Mouse (Mus musculus) retina, embryonic 14.5 days (tissue): ENCODE results near the gene Fut7.
A peak's percentile ranks its signal among the peaks of the same experiment; 100 is the strongest.

ENCODE experiments used
- DNase-seq: peaks from one replicate; pipeline ENCODE4 v3.0.0-alpha.2; 2015; ENCODE audit warnings: low spot score

The Fut7 gene

DNA sequence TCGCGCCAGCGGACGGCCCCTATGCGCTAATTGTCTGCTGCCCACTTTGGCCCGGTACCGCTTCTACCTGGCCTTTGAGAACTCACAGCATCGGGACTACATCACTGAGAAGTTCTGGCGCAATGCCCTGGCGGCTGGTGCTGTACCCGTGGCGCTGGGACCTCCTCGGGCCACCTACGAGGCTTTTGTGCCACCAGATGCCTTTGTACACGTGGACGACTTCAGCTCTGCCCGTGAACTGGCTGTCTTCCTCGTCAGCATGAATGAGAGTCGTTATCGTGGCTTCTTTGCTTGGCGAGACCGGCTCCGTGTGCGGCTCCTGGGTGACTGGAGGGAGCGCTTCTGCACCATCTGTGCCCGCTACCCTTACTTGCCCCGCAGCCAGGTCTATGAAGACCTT, 2.4 kb downstream of the Fut7 start:
- DNase-seq = no peak

DNA sequence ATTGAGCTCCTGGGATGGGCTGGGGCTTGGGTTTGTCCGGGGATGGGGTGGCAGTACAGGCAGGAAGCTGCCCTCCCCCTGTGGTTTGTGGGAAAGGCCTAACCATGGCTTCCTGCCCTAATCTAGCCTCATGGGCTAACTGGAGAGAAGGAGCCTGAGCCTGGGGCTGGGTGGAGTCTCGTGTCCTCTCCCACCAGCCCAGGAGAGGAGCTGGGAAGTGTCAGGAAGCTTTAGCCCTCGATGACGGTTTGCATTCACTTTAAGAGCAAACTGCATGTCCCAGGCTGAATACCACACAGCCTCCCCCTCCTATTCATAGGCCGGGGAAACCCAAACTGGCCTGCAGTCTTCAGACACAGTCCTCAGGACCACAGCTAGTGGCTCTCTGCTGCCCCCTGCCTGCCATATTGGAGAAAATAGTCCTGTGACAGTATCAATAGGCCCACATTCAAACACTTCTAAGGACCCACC, 3.7 kb downstream of the Fut7 start:
- peak; percentile 93 for DNase-seq

GRCm38 (mm10) chr2:25427256-25427655, 4.2 kb downstream of the Fut7 start:
- DNase-seq = no peak

GRCm38 (mm10) chr2:25428442-25429236, 5.6 kb downstream of the Fut7 start, which contains the start of gene Abca2:
Gene Abca2, plus strand, starts transcription at chr2:25428703.
- DNase-seq = peak; percentile 97

DNA sequence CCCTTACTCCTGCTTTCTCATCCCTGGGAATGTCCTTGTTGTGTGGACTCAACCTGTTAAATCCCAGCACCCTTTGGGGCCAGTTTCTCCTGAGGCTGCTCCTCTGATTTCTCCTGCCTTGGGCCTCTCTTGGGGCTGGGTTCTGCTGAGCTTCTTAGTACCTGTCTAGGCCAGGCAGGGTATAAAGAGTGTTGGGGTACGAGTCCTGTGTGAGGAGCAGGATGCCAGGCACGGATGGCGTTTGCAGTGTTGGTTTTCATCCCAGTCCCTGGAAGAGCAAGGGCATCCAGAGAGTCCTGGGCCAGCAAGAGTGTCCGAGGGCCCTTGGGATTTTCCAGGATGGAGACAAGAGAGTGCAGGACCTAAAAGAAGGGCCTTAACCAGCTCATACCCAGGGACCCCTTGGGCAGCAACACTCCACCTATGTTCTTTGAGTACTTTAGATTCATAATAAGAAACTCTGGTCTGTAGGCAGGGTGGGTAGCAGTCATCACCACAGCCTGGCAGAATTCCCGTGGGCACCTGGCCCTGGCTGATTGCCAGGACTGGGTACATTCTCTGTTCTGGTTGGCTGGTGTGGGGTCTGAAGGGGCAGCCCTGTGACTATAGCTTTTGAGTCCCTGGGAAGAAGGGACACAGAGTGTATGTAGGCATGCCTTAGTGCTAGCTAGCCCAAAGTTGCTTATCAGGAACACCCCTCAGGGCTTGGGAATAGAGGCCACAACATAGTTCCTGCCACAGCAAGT, 6.5 kb downstream of the Fut7 start:
- DNase-seq = no peak

- peak; percentile 32 for DNase-seq
Observed at GRCm38 (mm10) chr2:25430395-25431233, 7.5 kb downstream of the Fut7 start.

GRCm38 (mm10) chr2:25431308-25431855, 8.3 kb downstream of the Fut7 start:
- DNase-seq = no peak

DNA sequence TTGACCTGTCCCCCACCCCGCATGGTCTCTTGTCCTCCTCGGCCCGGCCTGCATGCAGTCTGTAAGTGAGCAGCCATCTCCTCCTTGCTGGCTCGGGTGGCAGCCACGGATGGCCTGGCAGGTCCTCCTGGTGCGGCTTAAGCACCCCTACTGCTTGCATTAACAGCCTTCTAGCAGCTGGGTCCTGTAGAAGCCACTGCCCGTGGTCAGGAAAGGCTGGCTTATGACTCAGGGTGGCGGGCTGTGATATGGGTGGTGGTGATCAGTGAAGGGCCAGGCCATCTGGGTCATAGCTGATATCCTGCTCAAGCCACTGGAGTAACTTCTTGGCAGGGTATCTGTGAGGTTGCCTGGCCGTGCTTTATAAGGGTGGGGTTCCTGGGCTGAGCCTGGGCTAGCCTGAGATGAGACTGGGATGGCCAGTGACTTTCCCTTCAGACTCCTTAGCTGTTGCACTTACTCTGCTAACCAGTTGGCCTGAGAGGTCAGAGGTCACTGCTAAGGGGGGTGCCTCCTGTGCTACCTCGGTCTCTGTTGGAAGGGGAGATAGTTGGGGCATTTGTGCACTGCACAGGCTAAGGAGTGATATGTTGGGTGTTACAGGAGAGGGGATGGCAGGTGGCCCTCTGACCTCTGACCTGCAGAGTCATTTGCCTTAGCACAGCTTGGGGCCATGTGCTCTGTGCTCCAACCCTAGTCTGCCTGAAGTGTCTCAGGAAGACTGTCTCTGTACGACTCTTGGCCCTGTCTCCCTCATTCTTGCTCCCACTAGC, 9.4 kb downstream of the Fut7 start:
- DNase-seq = no peak

GRCm38 (mm10) chr2:25433101-25433500, 10.0 kb downstream of the Fut7 start:
- no peak for DNase-seq

- no peak for DNase-seq
Observed at GRCm38 (mm10) chr2:25434292-25434691, 11.2 kb downstream of the Fut7 start.

DNA sequence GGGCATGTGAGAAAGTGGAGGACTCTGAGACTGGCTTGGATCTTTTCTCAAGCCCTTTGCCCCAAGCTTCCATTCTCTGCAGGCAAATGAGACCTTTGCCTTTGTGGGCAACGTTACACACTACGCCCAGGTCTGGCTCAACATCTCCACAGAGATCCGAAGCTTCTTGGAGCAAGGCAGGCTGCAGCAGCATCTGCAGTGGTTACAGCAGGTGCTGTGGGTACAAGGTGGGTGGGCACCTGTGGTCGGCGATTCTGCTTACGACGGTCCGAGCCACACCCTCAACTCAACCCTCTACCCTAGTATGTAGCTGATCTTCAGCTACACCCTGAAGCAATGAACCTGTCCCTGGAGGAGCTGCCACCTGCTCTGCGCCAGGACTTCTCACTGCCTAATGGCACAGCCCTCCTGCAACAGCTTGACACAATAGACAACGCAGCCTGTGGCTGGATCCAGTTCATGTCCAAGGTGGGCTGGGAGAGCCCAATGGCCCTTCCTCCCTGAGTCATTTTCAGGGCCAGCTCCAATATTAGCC, 13.3 kb downstream of the Fut7 start:
- no peak for DNase-seq

DNA sequence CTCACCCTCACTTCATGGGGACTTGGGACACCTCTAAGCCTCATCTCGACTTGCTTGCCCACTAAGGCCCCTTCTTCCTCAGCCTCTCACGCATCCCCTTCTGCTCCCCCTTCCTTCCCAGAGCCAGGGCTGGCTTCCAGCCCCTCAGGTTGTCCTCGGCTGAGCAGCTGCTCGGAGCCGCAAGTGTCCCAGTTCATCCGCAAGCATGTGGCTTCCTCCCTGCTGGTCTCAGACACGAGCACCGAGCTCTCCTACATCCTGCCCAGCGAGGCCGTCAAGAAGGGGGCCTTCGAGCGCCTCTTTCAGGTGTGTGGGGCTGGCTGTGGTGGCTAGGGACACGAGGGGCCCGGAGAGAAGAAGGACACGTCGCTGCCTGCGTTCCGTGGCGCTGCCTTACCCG, 18.0 kb downstream of the Fut7 start:
- no peak for DNase-seq

DNA sequence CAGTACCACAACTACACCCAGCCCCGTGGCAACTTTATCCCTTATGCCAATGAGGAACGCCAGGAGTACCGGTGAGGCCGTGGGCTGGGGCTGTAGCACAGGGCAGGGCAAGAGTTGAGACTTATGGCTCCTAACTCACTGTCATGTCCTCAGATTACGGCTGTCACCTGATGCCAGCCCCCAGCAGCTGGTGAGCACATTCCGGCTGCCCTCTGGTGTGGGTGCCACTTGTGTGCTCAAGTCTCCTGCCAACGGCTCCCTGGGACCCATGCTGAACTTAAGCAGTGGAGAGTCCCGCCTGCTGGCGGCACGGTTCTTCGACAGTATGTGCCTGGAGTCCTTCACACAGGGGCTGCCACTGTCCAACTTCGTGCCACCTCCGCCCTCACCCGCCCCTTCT, 19.6 kb downstream of the Fut7 start:
- DNase-seq = no peak

- DNase-seq = no peak
Observed at GRCm38 (mm10) chr2:25450853-25451647, 28.0 kb downstream of the Fut7 start.

DNA sequence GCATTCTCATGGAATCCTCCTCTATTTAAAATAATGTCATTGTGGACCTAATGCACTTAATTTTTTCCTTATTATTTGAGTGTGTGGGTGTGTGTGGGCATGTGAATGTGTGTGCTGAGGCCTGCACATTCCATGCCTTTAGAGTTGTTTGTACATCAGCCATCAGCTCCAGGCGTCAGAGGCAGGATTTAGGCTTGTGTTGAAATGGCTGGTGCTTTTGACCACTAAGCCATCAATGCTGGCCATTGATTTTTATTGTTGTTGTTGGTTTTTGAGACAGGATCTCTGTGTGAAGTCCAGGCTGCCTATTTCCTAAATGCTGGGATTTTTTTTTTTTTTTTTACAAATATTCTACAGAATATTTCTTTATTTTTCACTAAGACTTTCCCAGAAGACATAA, 29.9 kb downstream of the Fut7 start:
- no peak for DNase-seq

DNA sequence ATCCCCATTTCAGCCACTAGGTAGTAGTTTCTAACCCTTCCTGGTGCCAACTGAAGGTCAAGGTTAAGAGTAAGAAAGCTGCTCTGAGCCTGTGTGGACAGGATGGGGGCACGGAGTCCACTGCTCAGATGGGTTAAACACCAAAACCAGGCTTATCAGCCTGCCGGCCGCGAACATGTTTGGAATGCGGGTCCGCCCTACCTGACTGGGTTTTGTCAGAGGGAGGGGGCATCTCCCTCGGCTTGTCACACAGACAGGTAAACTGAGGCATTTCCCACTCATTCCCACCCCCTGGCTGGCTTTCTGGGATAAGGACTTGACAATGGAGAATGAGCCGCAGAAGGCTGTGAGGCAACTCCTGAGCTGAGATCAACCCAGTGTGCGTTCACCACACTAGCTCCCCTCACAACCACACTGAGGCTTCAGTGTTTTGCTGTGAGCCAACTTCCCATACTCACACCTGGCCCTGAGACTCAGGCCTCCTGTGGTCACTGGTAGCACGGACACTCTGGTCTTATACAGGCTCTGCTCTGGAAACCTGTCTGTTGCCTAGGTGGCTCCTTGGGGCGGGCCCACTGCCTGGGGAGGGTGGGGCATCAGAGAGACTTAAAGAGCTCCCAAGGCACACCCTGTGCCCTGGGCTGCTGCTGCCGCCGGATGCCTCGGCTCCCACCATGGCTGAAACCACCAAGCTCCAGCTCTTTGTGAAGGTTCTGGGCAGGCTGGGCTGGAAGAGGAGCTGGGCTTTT, 33.3 kb downstream of the Fut7 start, which contains the start of gene Clic3:
Gene Clic3 (plus strand): TSS at position 634 of the 749 bp plus-strand sequence.
- no peak for DNase-seq

DNA sequence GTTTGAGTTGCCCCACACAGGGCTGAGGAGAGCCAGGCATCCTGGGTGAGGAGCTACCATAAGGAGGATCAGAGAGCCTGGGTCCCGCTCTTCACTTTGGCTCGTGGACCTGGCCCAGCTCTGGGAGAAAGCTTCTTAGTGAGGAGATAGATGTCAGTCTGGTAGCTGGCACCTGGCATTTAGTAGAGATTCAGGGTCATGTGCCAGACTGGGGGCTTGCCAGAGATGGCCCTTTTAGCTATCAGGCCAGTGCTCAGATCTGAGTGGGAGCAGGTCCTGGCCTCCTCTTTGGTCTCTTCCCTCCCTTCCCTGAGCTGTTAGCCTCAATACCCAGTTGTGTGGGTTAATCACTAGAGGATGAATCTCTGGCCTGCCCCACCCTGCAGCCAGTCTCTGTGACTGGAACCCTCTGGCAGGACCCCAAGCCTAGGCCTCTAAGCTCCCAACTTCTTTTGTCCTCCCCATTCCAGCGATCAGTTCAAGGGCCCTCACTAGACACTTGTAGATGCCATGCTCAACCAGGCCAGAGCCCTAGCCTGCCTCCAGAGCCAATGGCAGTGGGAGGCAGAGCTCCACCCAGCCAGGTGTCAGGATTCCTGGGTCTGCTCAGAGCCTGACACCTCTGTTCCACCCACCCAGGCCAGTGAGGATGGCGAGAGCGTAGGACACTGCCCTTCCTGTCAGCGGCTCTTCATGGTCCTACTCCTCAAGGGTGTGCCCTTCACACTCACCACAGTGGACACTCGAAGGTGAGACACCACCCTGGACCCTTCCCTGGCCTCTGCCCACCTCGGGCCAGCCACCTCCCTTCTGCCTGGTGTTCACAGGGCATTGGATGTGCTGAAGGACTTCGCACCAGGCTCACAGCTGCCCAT, 34.2 kb downstream of the Fut7 start:
- DNase-seq = no peak

- DNase-seq = no peak
Observed at GRCm38 (mm10) chr2:25458911-25459310, 35.8 kb downstream of the Fut7 start.
